Mouse (Mus musculus): ENCODE measurements at regions not wholly inside any gene's neighbourhood (a gene's known extent, or its start where the extent isn't known, plus 50 kb on each side); places are given as distances from the start of the nearest gene placed in this dataset.

- no peaks in the 10 kb centered on the region for H3K9me3 ChIP-seq (replicated peaks)
- WGBS = 79% methylated on average over 8 of the region's 8 CpGs
- no peak overlapping the region for H3K4me3 ChIP-seq
- H3K4me1 ChIP-seq (replicated peaks) = no peaks in the 10 kb centered on the region
- ATAC-seq (ENCODE audit: insufficient number of reproducible peaks, low FRiP score) = no peak
- H3K36me3 ChIP-seq = no peaks in the 10 kb centered on the region
- H3K27me3 ChIP-seq (replicated peaks) = 0 out of 2 replicates have a peak, but pooled peaks cover 8% of the 10 kb centered on the region
- no peak overlapping the region for H3K9ac ChIP-seq
- H3K27ac ChIP-seq (ENCODE audit: poor library complexity, severe bottlenecking) = no peak overlapping the region
- no peak overlapping the region for H3K4me2 ChIP-seq
Measured at GRCm38 (mm10) chr11:64369516-64369915, 65.6 kb upstream of the Hs3st3a1 start.

DNA sequence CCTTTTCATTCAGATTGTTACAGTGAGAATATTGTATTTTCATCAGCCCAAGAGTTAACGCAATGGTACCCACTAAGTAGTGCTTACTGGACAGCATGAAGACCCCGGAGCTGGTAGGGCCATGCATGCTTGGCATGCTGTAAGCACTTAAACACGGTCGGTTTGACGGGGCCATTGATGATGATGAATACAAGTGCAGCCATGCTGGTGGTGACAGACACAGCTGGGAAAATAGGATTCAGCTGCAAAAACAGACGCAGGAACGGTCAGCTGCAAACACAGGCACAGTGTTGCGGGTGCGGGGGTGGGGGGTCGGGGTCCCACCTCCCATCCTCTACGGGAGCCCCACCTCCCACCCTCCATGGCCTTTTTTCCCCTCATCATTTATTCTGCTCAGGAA is 99.7 kb upstream of the Hs3st3a1 start:
- H3K4me2 ChIP-seq = peak overlapping the region; percentile 51; the same call in 1 of the 2 replicates

GRCm38 (mm10) chr11:64332406-64332805 is 102.7 kb upstream of the Hs3st3a1 start:
- H3K4me1 ChIP-seq (replicated peaks) = peaks cover 18% of the 10 kb centered on the region
- ATAC-seq (ENCODE audit: insufficient number of reproducible peaks, low FRiP score) = no peak
- no peaks in the 10 kb centered on the region for H3K36me3 ChIP-seq
- no peak overlapping the region for H3K4me2 ChIP-seq
- peaks cover 36% of the 10 kb centered on the region for H3K27me3 ChIP-seq (replicated peaks)
- no peak overlapping the region for H3K4me3 ChIP-seq
- no peaks in the 10 kb centered on the region for H3K9me3 ChIP-seq (replicated peaks)
- H3K9ac ChIP-seq = no peak overlapping the region
- no peak overlapping the region for H3K27ac ChIP-seq (ENCODE audit: poor library complexity, severe bottlenecking)
- 67% methylated on average over 7 of the region's 7 CpGs for WGBS

More for the DNA sequence above, 99.7 kb upstream of the Hs3st3a1 start:
- Histone ChIP-seq H3K9ac (no peak overlapping the region), H3K4me1 (replicated peaks) (peaks cover 18% of the 10 kb centered on the region), H3K27ac (ENCODE audit: poor library complexity, severe bottlenecking) (no peak overlapping the region), H3K36me3 (no peaks in the 10 kb centered on the region), H3K27me3 (replicated peaks) (peaks cover 40% of the 10 kb centered on the region), H3K9me3 (replicated peaks) (no peaks in the 10 kb centered on the region), H3K4me3 (no peak overlapping the region)
- ATAC-seq (ENCODE audit: insufficient number of reproducible peaks, low FRiP score) = no peak
- WGBS = 51% methylated on average over 11 of the region's 11 CpGs

DNA sequence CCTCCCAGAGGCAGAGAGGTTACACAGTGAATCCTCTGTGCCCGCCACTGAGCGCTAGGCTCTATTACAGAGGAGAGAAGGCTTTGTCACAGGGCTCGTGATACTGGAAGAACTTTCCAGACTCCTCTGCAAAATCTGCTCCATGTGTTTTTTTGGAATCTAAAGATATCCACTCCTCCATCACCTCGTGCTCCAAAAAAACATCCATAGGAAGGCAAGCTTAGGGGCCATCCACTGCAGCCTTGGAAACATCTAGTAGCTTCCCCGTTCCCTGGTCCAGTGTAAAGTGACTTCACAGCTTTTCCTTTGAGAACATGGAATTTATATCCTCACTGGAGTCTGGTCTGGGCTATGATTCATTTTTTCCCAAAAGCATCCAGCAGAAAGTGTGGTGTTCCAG is 103.3 kb upstream of the Hs3st3a1 start:
- Histone ChIP-seq H3K4me2 (no peak overlapping the region), H3K36me3 (no peaks in the 10 kb centered on the region), H3K4me3 (no peak overlapping the region), H3K4me1 (replicated peaks) (peaks cover 16% of the 10 kb centered on the region), H3K9me3 (replicated peaks) (no peaks in the 10 kb centered on the region), H3K27me3 (replicated peaks) (peaks cover 33% of the 10 kb centered on the region), H3K9ac (no peak overlapping the region), H3K27ac (ENCODE audit: poor library complexity, severe bottlenecking) (no peak overlapping the region)
- WGBS = 57% methylated on average over 5 of the region's 5 CpGs
- ATAC-seq (ENCODE audit: insufficient number of reproducible peaks, low FRiP score) = no peak

- peaks cover 31% of the 10 kb centered on the region for H3K27me3 ChIP-seq (replicated peaks)
- no peak overlapping the region for H3K27ac ChIP-seq (ENCODE audit: poor library complexity, severe bottlenecking)
- 13% methylated on average over 3 of the region's 3 CpGs for whole genome bisulfite sequencing
- H3K9ac ChIP-seq = no peak overlapping the region
- no peak overlapping the region for H3K4me3 ChIP-seq
- H3K36me3 ChIP-seq = no peaks in the 10 kb centered on the region
- H3K4me1 ChIP-seq (replicated peaks) = peaks cover 8% of the 10 kb centered on the region
- ATAC-seq (ENCODE audit: insufficient number of reproducible peaks, low FRiP score) = no peak
- H3K4me2 ChIP-seq = no peak overlapping the region
- no peaks in the 10 kb centered on the region for H3K9me3 ChIP-seq (replicated peaks)
Measured at GRCm38 (mm10) chr11:64329129-64329528, 106.0 kb upstream of the Hs3st3a1 start.

GRCm38 (mm10) chr11:64327771-64328170 is 107.4 kb upstream of the Hs3st3a1 start:
- Histone ChIP-seq H3K4me1 (replicated peaks) (peaks cover 5% of the 10 kb centered on the region; the same call in 1 of the 2 replicates), H3K9me3 (replicated peaks) (no peaks in the 10 kb centered on the region), H3K4me2 (no peak overlapping the region), H3K9ac (no peak overlapping the region), H3K36me3 (no peaks in the 10 kb centered on the region), H3K27ac (ENCODE audit: poor library complexity, severe bottlenecking) (no peak overlapping the region), H3K27me3 (replicated peaks) (peaks cover 30% of the 10 kb centered on the region), H3K4me3 (no peak overlapping the region)
- 93% methylated on average over 3 of the region's 3 CpGs for WGBS
- ATAC-seq (ENCODE audit: insufficient number of reproducible peaks, low FRiP score) = no peak

- Histone ChIP-seq H3K27ac (ENCODE audit: poor library complexity, severe bottlenecking) (no peak overlapping the region), H3K4me2 (no peak overlapping the region), H3K9me3 (replicated peaks) (no peaks in the 10 kb centered on the region), H3K36me3 (no peaks in the 10 kb centered on the region), H3K27me3 (replicated peaks) (peaks cover 22% of the 10 kb centered on the region), H3K4me1 (replicated peaks) (peaks cover 10% of the 10 kb centered on the region; the same call in 1 of the 2 replicates), H3K4me3 (no peak overlapping the region), H3K9ac (no peak overlapping the region)
- WGBS = 84% methylated on average over 7 of the region's 7 CpGs
- ATAC-seq (ENCODE audit: insufficient number of reproducible peaks, low FRiP score) = no peak
Measured at GRCm38 (mm10) chr11:64326646-64327045, 108.5 kb upstream of the Hs3st3a1 start.

DNA sequence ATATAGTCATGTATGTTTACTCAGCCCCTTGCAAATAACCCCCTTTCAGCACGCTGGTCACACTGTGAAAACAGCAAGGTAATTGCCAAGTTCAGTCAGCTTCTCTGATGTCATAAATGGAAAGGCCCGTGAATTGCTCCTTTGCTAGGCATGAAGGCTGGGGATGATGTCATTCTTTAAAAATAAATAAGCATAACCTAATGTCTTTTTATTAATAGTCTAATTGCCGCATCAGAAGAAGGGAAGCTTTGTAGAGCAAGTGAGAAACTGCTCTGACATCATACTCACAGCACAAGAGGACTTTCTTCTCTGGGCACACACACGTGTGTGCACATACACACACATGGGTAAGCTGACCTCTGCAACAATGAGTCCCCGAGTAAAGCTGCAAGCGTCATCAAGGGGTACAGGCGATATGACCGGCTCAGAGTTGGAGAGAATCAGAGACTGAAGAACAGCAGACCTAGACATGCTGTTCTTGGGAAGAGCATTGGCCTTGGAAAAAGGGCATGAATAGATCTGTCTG is 113.2 kb upstream of the Hs3st3a1 start:
- H3K4me1 ChIP-seq (replicated peaks) = 0 out of 2 replicates have a peak, but pooled peaks cover 10% of the 10 kb centered on the region
- no peaks in the 10 kb centered on the region for H3K36me3 ChIP-seq
- 0 out of 2 replicates have a peak, but pooled peaks cover 4% of the 10 kb centered on the region for H3K27me3 ChIP-seq (replicated peaks)
- no peak overlapping the region for H3K4me3 ChIP-seq
- no peak overlapping the region for H3K27ac ChIP-seq (ENCODE audit: poor library complexity, severe bottlenecking)
- 67% methylated on average over 8 of the region's 8 CpGs for WGBS
- H3K9ac ChIP-seq = no peak overlapping the region
- no peak overlapping the region for H3K4me2 ChIP-seq
- ATAC-seq (ENCODE audit: insufficient number of reproducible peaks, low FRiP score) = no peak
- no peaks in the 10 kb centered on the region for H3K9me3 ChIP-seq (replicated peaks)

- no peak for ATAC-seq (ENCODE audit: insufficient number of reproducible peaks, low FRiP score)
- no peak overlapping the region for H3K4me2 ChIP-seq
Measured at GRCm38 (mm10) chr11:64317458-64317857, 117.7 kb upstream of the Hs3st3a1 start.

GRCm38 (mm10) chr11:64314997-64315396 is 120.1 kb upstream of the Hs3st3a1 start:
- Histone ChIP-seq H3K4me2 (no peak overlapping the region), H3K4me1 (replicated peaks) (no peaks in the 10 kb centered on the region), H3K9me3 (replicated peaks) (no peaks in the 10 kb centered on the region), H3K4me3 (no peak overlapping the region), H3K9ac (no peak overlapping the region), H3K27me3 (replicated peaks) (0 out of 2 replicates have a peak, but pooled peaks cover 13% of the 10 kb centered on the region), H3K27ac (ENCODE audit: poor library complexity, severe bottlenecking) (no peak overlapping the region), H3K36me3 (no peaks in the 10 kb centered on the region)
- WGBS = 75% methylated on average over 5 of the region's 5 CpGs
- no peak for ATAC-seq (ENCODE audit: insufficient number of reproducible peaks, low FRiP score)

More at GRCm38 (mm10) chr11:64317458-64317857, 117.7 kb upstream of the Hs3st3a1 start:
- no peak overlapping the region for H3K9ac ChIP-seq
- 0 out of 2 replicates have a peak, but pooled peaks cover 8% of the 10 kb centered on the region for H3K27me3 ChIP-seq (replicated peaks)
- H3K4me3 ChIP-seq = no peak overlapping the region
- WGBS = 86% methylated on average over 6 of the region's 6 CpGs
- no peaks in the 10 kb centered on the region for H3K36me3 ChIP-seq
- 0 out of 2 replicates have a peak, but pooled peaks cover 5% of the 10 kb centered on the region for H3K4me1 ChIP-seq (replicated peaks)
- H3K9me3 ChIP-seq (replicated peaks) = no peaks in the 10 kb centered on the region
- no peak overlapping the region for H3K27ac ChIP-seq (ENCODE audit: poor library complexity, severe bottlenecking)

DNA sequence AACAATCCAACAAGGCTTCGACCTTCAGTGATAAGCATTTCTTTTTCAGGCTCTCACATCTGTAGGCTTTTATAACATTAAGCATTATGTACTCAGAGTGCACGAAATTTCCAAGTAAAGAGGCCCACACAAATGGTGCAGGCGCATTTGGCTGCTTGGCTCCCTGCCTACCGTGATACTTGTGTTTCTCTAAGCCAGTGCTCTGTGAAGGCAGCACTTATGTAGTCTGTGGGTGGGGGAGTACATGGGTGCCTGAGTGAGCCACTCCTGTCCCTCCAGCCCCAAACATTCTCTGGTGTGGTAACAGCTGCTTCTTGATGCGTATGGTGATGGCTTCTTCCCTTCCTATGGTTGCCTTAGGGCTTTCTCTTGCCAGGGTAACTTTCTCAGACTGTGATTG is 121.9 kb upstream of the Hs3st3a1 start:
- no peak overlapping the region for H3K27ac ChIP-seq (ENCODE audit: poor library complexity, severe bottlenecking)
- ATAC-seq (ENCODE audit: insufficient number of reproducible peaks, low FRiP score) = no peak
- H3K27me3 ChIP-seq (replicated peaks) = 0 out of 2 replicates have a peak, but pooled peaks cover 13% of the 10 kb centered on the region
- H3K4me2 ChIP-seq = no peak overlapping the region
- no peaks in the 10 kb centered on the region for H3K36me3 ChIP-seq
- H3K9me3 ChIP-seq (replicated peaks) = no peaks in the 10 kb centered on the region
- no peak overlapping the region for H3K9ac ChIP-seq
- H3K4me3 ChIP-seq = no peak overlapping the region
- no peaks in the 10 kb centered on the region for H3K4me1 ChIP-seq (replicated peaks)
- 63% methylated on average over 5 of the region's 5 CpGs for WGBS

DNA sequence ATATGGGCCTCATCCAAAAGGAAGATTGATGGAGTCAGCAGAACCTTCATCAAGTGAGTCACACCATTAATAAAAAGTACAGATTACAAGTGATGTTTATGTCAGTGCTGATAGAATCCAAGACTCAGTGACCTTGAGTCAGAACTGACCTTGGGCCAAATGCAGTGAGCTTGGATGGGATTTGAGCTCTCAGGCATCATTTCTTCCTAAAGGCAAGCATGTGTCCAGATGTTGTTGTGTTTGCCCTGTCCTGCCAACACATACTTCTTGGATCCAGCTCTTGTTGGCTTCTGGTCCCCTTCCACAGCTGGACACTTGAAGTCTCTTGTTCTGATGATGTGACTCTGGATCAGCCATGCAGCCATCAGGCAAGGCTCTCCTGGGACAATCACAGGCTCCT is 125.3 kb upstream of the Hs3st3a1 start:
- ATAC-seq (ENCODE audit: insufficient number of reproducible peaks, low FRiP score) = no peak
- no peaks in the 10 kb centered on the region for H3K9me3 ChIP-seq (replicated peaks)
- H3K27ac ChIP-seq (ENCODE audit: poor library complexity, severe bottlenecking) = no peak overlapping the region
- no peak overlapping the region for H3K4me3 ChIP-seq
- H3K4me2 ChIP-seq = no peak overlapping the region
- no peaks in the 10 kb centered on the region for H3K36me3 ChIP-seq
- 0 out of 2 replicates have a peak, but pooled peaks cover 8% of the 10 kb centered on the region for H3K27me3 ChIP-seq (replicated peaks)
- H3K4me1 ChIP-seq (replicated peaks) = no peaks in the 10 kb centered on the region
- H3K9ac ChIP-seq = no peak overlapping the region
